ENCODE assay signal across 9 mouse cellular contexts in genomic region chr5:107237971-107238426, GRCm38 (mm10). TPM values are rescaled to one million over a fixed set of nuclear protein-coding genes. Genes with fewer than 3 reads are reported as not detected.
DNase-seq lines count a peak whose midpoint lies in the region; ATAC-seq and TF ChIP-seq lines count a peak whose summit lies in the region.
"Had no signal": no experiment of that assay in that cellular context is flagged by ENCODE, and none has a peak within 500 bp of the region (broad histone marks: within the 10 kb centered on the region; RNA-seq: fewer than 3 reads in every experiment).

No protein-coding gene starts in this region.

- H3K36me3 ChIP-seq in forebrain, embryonic 14.5 days (ENCODE audit: control insufficient read depth, insufficient read depth, low read length) = no peaks in the 10 kb centered on the region
- H3K36me3 ChIP-seq in forebrain, embryonic 13.5 days (ENCODE audit: poor library complexity, severe bottlenecking) = no peaks in the 10 kb centered on the region
- no peaks in the 10 kb centered on the region for H3K36me3 ChIP-seq in neural tube, embryonic 15.5 days

- H3K9ac ChIP-seq in forebrain, embryonic 14.5 days (ENCODE audit: low read length) = no peak overlapping the region
- no peak overlapping the region for H3K9ac ChIP-seq in forebrain, embryonic 13.5 days
- H3K9ac ChIP-seq in neural tube, embryonic 15.5 days (replicated peaks) = no peak overlapping the region

- peaks cover 29% of the 10 kb centered on the region for H3K27me3 ChIP-seq in forebrain, embryonic 14.5 days (replicated peaks; ENCODE audit: control insufficient read depth, insufficient read depth, low read length)
- H3K27me3 ChIP-seq in forebrain, embryonic 13.5 days = peaks cover 91% of the 10 kb centered on the region
- H3K27me3 ChIP-seq in neural tube, embryonic 15.5 days (replicated peaks) = peaks cover 4% of the 10 kb centered on the region

- H3K4me3 ChIP-seq in forebrain, embryonic 14.5 days (ENCODE audit: low read depth, low read length) = no peak overlapping the region
- H3K4me3 ChIP-seq in forebrain, embryonic 13.5 days = no peak overlapping the region
- H3K4me3 ChIP-seq in neural tube, embryonic 15.5 days (replicated peaks) = no peak overlapping the region
- H3K4me3 ChIP-seq in layer of hippocampus, adult 2 months = no peak overlapping the region

- H3K4me2 ChIP-seq in forebrain, embryonic 14.5 days (ENCODE audit: low read length) = no peak overlapping the region
- H3K4me2 ChIP-seq in forebrain, embryonic 13.5 days = no peak overlapping the region
- H3K4me2 ChIP-seq in neural tube, embryonic 15.5 days = no peak overlapping the region

- TF ChIP-seq CTCF in layer of hippocampus, adult 2 months (conservative IDR thresholded peaks at IDR 0.05) = no peak

- 70% methylated on average over 7 of the region's 7 CpGs for WGBS in forebrain, embryonic 14.5 days
- 60% methylated on average over 7 of the region's 7 CpGs for WGBS in forebrain, embryonic 13.5 days
- WGBS in neural tube, embryonic 15.5 days = 70% methylated on average over 7 of the region's 7 CpGs

- H3K9me3 ChIP-seq in forebrain, embryonic 14.5 days (replicated peaks; ENCODE audit: control insufficient read depth, low read length) = no peaks in the 10 kb centered on the region
- H3K9me3 ChIP-seq in forebrain, embryonic 13.5 days (replicated peaks) = no peaks in the 10 kb centered on the region
- H3K9me3 ChIP-seq in neural tube, embryonic 15.5 days (replicated peaks) = no peaks in the 10 kb centered on the region

- peak; percentile 16 for DNase-seq in forebrain, embryonic 14.5 days (ENCODE audit: low spot score)
- DNase-seq in embryo, embryonic 10.5 days (ENCODE audit: low spot score) = peak; percentile 58
- DNase-seq in heart, postnatal 4 days = peak; percentile 62
- DNase-seq in lung, postnatal 14 days = peak; percentile 48
- DNase-seq in layer of hippocampus, adult 2 months (ENCODE audit: low spot score in 2 of 2) = no peak
- no peak for DNase-seq in frontal cortex, postnatal 14 days (ENCODE audit: low spot score in 2 of 2)

- H3K27ac ChIP-seq in forebrain, embryonic 14.5 days (ENCODE audit: low read depth, low read length) = no peak overlapping the region
- no peak overlapping the region for H3K27ac ChIP-seq in forebrain, embryonic 13.5 days
- H3K27ac ChIP-seq in neural tube, embryonic 15.5 days (replicated peaks) = no peak overlapping the region
- H3K27ac ChIP-seq in layer of hippocampus, adult 2 months = no peak overlapping the region
- H3K27ac ChIP-seq: macrophage had no signal

- no peak for ATAC-seq in forebrain, embryonic 14.5 days
- no peak for ATAC-seq in forebrain, embryonic 13.5 days
- ATAC-seq in neural tube, embryonic 15.5 days (ENCODE audit: low FRiP score) = no peak

- no peaks in the 10 kb centered on the region for H3K4me1 ChIP-seq in forebrain, embryonic 14.5 days (ENCODE audit: control insufficient read depth, insufficient read depth, low read length)
- no peaks in the 10 kb centered on the region for H3K4me1 ChIP-seq in forebrain, embryonic 13.5 days
- H3K4me1 ChIP-seq in neural tube, embryonic 15.5 days = peaks cover 16% of the 10 kb centered on the region

RNA-seq across cellular contexts. Expression of gene Tgfbr3, which starts 51.4 kb away (rescaled TPM):
- 2.2 and 3.5 TPM in 2 replicates for polyA plus RNA-seq in forebrain, embryonic 14.5 days (2014; fragmentation: Nextera tagmentation; extraction: Ambion mirVana)
- polyA plus RNA-seq in forebrain, embryonic 13.5 days (2015; fragmentation: Nextera tagmentation; extraction: Ambion mirVana) = 1.3 and 2.1 TPM in 2 replicates
- total RNA-seq in heart, postnatal 4 days (2021) = 10 to 100 TPM; 28.5 to 28.9 TPM
- polyA plus RNA-seq in neural tube, embryonic 15.5 days (2015; fragmentation: Nextera tagmentation; extraction: Ambion mirVana) = 6.6 and 10.1 TPM in 2 replicates
- 10 to 100 TPM; 19.8 to 21.4 TPM for total RNA-seq in layer of hippocampus, adult 2 months (2021)

Comparison
In these comparisons a context has a peak if more than half of its experiments do, and no peak if none do; other contexts are left out.
1. DNase-seq: peak in forebrain, embryonic 14.5 days (single experiment), embryo, embryonic 10.5 days (single experiment), heart, postnatal 4 days (single experiment) and lung, postnatal 14 days (single experiment); none in layer of hippocampus, adult 2 months (0 of 2) and frontal cortex, postnatal 14 days (0 of 2).